Mouse (Mus musculus) cerebral cortex, adult 2 months (tissue): ENCODE results near the gene 2310057N15Rik.

Source experiments
- WGBS: fragments of 180-500 bp; shearing (Covaris S2); methylation state at CpG from one replicate; pipeline ENCODE4 v1.1.7; 2018; 5-methylcytosine and 5-hydroxymethylcytosine counted together

Gene 2310057N15Rik

DNA sequence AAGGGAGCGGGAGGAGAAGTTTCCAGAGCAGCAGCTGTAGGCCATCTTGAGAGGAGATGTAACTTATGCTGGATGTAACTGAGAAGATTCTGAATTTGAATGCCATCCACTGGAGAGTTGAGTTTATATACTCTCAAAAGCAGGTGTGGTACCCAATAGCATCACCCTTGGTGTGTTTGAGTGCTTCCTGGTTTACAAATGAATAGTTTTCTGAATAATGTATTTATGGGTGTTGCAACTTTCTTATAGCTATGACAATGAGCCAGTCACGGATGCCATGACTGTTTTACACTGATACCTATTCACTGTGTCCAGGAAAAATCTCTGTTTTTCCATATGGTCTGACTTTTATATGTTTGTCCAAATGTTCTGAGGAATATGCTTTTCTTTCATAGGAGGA is at the start of gene 2310057N15Rik:
2310057N15Rik (minus strand) TSS at position 101 of the 400 bp plus-strand sequence.
- WGBS: 89% methylated on average over 2 of the region's 2 CpGs

DNA sequence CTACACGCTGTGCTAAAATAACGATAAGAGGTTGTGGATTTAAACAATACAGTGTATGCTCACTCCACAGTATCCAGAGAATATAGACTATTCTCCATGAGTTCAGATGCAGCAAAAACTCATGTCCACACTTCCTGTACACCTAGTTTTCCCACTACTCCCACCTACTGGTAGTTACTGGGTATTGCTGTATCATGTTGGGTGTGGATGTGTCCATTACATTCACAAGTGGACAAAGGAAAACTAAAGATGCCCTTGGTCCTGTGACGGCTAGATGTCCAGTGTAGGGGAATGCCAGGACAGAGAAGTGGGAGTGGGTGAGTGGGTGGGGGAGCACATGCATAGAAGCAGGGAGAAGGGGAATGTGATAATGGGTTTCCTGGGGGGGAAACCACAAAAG is 49.7 kb upstream of the 2310057N15Rik start:
- WGBS: 84% methylated on average over 3 of the region's 3 CpGs

- 82% methylated on average over 3 of the region's 3 CpGs for WGBS
Observed at GRCm38 (mm10) chr16:88820066-88820465, 46.1 kb upstream of the 2310057N15Rik start, which contains the start of gene Krtap15. Gene Krtap15 (plus strand): TSS chr16:88820215.

GRCm38 (mm10) chr16:88811827-88812226 is 37.8 kb upstream of the 2310057N15Rik start, which contains the start of gene Gm20741:
Gene Gm20741 (minus strand): TSS chr16:88812220.
- WGBS: 69% methylated on average over 2 of the region's 2 CpGs

- WGBS: 89% methylated on average over 2 of the region's 2 CpGs
Observed at GRCm38 (mm10) chr16:88786786-88787185, 12.8 kb upstream of the 2310057N15Rik start.

GRCm38 (mm10) chr16:88777596-88777995 is 3.6 kb upstream of the 2310057N15Rik start, which contains the start of gene Gm5965:
Gene Gm5965 (plus strand): TSS chr16:88777896.
- WGBS: 91% methylated on average over 6 of the region's 6 CpGs

DNA sequence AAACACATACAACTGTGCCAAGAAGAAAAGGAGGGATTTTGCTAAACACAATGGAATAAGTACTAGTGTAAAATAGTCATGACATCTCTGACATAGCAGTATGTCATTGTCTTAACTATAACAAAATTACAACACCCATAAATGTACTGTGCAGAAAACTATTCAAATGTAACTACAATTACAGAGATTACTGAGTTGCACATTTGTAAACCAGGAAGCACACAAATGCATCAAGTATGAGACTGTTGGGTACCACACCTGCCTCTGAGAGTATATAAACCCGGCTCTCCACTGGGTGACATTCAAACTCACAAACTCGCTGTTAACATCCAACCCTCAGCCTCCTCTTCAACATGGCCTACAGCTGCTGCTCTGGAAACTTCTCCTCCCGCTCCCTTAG is 15.5 kb downstream of the 2310057N15Rik start, which contains the start of gene 2310034C09Rik:
2310034C09Rik (plus strand) TSS at position 301 of the 400 bp plus-strand sequence.
- WGBS: 90% methylated on average over 3 of the region's 3 CpGs

DNA sequence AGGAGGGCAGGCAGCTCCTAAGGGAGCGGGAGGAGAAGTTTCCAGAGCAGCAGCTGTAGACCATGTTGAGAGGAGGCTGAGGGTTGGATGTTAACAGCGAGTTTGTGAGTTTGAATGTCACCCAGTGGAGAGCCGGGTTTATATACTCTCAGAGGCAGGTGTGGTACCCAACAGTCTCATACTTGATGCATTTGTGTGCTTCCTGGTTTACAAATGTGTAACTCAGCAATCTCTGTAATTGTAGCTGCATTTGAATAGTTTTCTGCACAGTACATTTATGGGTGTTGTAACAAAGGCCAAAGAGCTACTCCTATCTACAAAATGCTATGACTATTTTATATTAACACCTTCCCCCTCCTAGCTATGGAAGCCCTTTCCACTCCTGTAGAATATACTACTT is 22.5 kb downstream of the 2310057N15Rik start, which contains the start of gene Krtap13:
Krtap13 (minus strand) TSS at position 101 of the 400 bp plus-strand sequence.
- WGBS: 77% methylated on average over 3 of the region's 3 CpGs

DNA sequence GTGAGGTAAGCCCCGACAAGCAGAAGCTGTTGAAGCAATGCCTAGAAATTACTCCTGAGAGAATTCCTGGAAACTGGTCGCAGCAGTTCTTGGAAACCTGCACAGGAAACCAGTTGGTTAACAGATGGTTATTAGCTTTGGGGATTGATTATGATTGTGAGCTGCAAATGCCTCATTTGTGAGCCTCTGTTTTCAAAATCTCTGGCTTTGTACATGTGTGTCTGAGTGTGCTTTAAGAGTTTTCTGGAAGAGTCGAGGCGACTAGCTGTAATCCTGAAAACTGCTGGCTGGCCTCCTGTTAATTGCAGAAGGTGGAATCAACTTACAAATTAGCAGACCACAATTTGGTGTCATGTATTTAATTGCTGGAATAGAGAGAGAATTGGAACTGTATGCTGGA is 26.1 kb downstream of the 2310057N15Rik start:
- 58% methylated on average over 4 of the region's 4 CpGs for WGBS

DNA sequence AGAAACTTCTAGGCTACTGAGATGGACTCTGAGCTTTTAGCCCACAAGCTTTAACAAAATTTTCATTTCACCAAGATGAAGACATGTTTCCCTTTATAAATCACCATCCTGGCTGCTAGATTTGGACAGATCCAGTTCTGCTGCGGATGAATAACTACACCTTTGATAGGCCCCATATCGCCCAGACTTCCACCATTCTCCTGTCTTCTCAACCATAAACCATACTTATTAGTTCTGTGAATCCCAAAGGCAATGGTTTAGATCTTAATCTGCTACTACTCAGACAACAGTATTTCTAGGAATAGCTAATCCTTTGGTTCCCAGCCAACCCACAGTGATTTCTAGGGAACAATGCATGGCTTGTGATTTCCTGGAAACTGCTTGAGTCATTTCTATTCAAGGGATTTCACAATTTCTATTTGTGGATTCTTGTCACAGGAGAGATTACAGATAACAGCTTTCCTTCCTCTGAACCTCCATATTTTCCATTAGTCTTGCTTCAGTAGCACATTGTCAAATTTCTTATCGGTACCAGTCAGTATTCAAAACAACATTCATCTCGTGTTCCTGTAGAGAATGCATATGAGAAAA is 29.2 kb downstream of the 2310057N15Rik start:
- WGBS: 74% methylated on average over 4 of the region's 4 CpGs

GRCm38 (mm10) chr16:88735391-88735790 is 38.6 kb downstream of the 2310057N15Rik start:
- 42% methylated on average over 2 of the region's 2 CpGs for WGBS

GRCm38 (mm10) chr16:88728812-88729275 is 45.2 kb downstream of the 2310057N15Rik start, which contains the start of gene Krtap13-1:
Gene Krtap13-1 (plus strand): TSS chr16:88728862.
- WGBS: 78% methylated on average over 4 of the region's 4 CpGs
